Mouse (Mus musculus) cerebellum, adult 2 months (tissue): Measurements from ENCODE around the gene Tnxb.

ENCODE experiments used
- CTCF ChIP-seq: fragments of 200-500 bp; IDR thresholded peaks from 2 replicates; pipeline ENCODE4 v1.5.1; 2011; ENCODE audit warnings: low read depth, mild to moderate bottlenecking, control low read depth, low read length, moderate library complexity, borderline replicate concordance; ENCODE audit not compliant: insufficient read depth
- POLR2A ChIP-seq: fragments of 200-500 bp; IDR thresholded peaks from 2 replicates; pipeline ENCODE4 v1.6.1; 2011; ENCODE audit warnings: low read length, control low read depth, borderline replicate concordance; ENCODE audit not compliant: insufficient read depth

GRCm38 (mm10) chr17:34684253-34684893 lies 14.0 kb downstream of the Tnxb start:
- no peak for TF ChIP-seq POLR2A
- no peak for TF ChIP-seq CTCF
